Mouse (Mus musculus) limb, embryonic 15.5 days (tissue): ENCODE measurements around the gene Rhog. TPM values are rescaled to one million over a fixed set of nuclear protein-coding genes. Genes with fewer than 3 reads are reported as not detected.
A peak's percentile ranks its signal among the peaks of the same experiment; 100 is the strongest.

Experiments
- ATAC-seq: fragments of 200-750 bp; cut with Nextera tagmentation; 2 replicates; pipeline ENCODE4 v1.8.0; 2017; ENCODE audit warnings: low read depth, moderate TSS enrichment; ENCODE audit not compliant: insufficient number of reproducible peaks, low FRiP score, low TSS enrichment
- H3K27ac ChIP-seq: fragments of 300-500 bp; sonication (generic); 2 replicates; pipeline ENCODE4 v1.5.1; 2015; ENCODE audit warnings: moderate library complexity, mild to moderate bottlenecking, inconsistent platforms
- H3K27me3 ChIP-seq: fragments of 300-500 bp; sonication (generic); 2 replicates; pipeline ENCODE4 v1.6.1; 2015; ENCODE audit warnings: inconsistent platforms
- H3K36me3 ChIP-seq: fragments of 300-500 bp; sonication (generic); 2 replicates; pipeline ENCODE4 v1.6.1; 2015; ENCODE audit warnings: inconsistent platforms
- H3K4me1 ChIP-seq: fragments of 300-500 bp; sonication (generic); 2 replicates; pipeline ENCODE4 v1.6.1; 2015; ENCODE audit warnings: inconsistent platforms
- H3K4me2 ChIP-seq: fragments of 300-500 bp; sonication (generic); 2 replicates; pipeline ENCODE4 v1.6.1; 2015; ENCODE audit warnings: mild to moderate bottlenecking, inconsistent platforms
- H3K4me3 ChIP-seq: fragments of 300-500 bp; sonication (generic); 2 replicates; pipeline ENCODE4 v1.5.1; 2015; ENCODE audit warnings: mild to moderate bottlenecking, inconsistent platforms
- H3K9ac ChIP-seq: fragments of 300-500 bp; sonication (generic); 2 replicates; pipeline ENCODE4 v1.6.1; 2015; ENCODE audit warnings: inconsistent platforms
- H3K9me3 ChIP-seq: fragments of 300-500 bp; sonication (generic); 2 replicates; pipeline ENCODE4 v1.6.1; 2016; ENCODE audit warnings: inconsistent platforms
- WGBS: fragments of 180-500 bp; shearing (Covaris S2); methylation state at CpG from one replicate; pipeline ENCODE4 v1.1.7; 2015; 5-methylcytosine and 5-hydroxymethylcytosine counted together
- polyA plus RNA-seq: library from polyadenylated mRNA; unstranded; fragments of >200 nt; fragmentation: Nextera tagmentation; extraction: Ambion mirVana; gene quantifications from 2 replicates; pipeline ENCODE4 v1.2.1, GENCODE M21; 2015

The Rhog gene
- 65.2 and 76.2 TPM in 2 replicates for polyA plus RNA-seq

DNA sequence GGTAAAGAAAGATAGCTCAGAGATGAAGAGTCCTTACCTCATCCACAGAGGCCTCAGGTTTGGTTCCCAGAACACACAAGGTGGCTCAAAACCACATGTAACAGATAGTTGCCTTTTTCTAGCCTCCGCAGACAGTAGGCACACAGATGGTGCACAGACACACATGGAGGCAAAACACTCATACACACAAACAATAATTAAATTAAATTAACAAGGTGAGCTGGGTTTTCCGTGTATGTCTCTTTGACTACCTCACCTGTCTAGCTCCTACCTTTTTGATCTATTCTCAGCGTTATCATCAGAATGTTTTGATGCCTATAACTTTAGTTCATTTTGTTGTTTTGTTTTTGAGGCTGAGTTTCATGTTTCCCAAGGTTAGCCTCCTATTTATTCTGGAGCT lies at the start of gene Rhog:
Gene Rhog (minus strand): TSS at position 101 of the 400 bp plus-strand sequence.
- Histone ChIP-seq H3K36me3 (no peaks in the 10 kb centered on the region), H3K4me1 (peaks cover 5% of the 10 kb centered on the region), H3K27ac (no peak within 1 kb of the TSS), H3K4me2 (no peak within 1 kb of the TSS), H3K9me3 (no peaks in the 10 kb centered on the region), H3K27me3 (no peaks in the 10 kb centered on the region), H3K9ac (no peak within 1 kb of the TSS), H3K4me3 (no peak within 1 kb of the TSS)
- ATAC-seq = no peak
- 75% methylated on average over 3 of the region's 3 CpGs for WGBS

DNA sequence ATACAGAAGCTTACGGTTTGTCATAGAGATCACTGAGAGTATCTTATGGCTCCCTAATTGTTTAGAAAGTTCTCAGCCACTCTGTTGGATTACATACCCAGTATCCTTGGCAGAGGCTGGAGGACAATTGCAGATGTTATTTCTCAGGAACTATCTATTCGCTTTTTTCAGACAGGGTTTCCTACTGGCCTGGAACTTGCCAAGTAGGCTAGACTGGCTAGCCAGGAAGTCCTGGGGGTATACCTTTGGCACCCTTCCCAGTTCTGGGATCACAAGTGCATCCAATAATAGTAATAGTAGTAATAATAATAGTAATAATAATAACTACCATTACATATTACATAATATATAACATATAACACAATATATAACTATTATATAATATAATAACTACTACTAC lies 49.7 kb upstream of the Rhog start:
- H3K27me3 ChIP-seq = no peaks in the 10 kb centered on the region
- no peak overlapping the region for H3K27ac ChIP-seq
- H3K9ac ChIP-seq = no peak overlapping the region
- no peaks in the 10 kb centered on the region for H3K9me3 ChIP-seq
- WGBS = 80% methylated on average over 2 of the region's 2 CpGs
- H3K36me3 ChIP-seq = no peaks in the 10 kb centered on the region
- H3K4me1 ChIP-seq = no peaks in the 10 kb centered on the region
- ATAC-seq = no peak
- H3K4me3 ChIP-seq = no peak overlapping the region
- no peak overlapping the region for H3K4me2 ChIP-seq

DNA sequence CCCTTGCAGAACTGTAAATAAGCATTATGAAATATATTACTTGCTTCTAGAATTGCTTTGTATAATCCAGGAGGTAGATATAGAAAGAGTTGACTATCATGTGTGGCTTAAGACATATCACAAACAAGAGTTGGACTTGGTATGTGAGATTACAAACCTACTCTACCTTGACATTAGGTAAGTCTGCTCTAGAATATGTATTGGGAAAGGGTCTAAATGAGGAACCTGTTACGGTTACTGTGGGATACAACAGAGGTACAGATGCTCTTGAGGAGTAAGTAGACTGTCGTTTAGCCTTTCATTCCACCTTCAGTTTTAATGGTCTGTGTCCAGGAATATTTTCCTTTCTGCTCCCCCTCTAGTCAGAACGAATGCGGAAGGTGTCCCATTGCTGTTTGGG lies 46.6 kb upstream of the Rhog start:
- WGBS = 93% methylated on average over 4 of the region's 4 CpGs
- Histone ChIP-seq H3K9ac (no peak overlapping the region), H3K27ac (no peak overlapping the region), H3K4me2 (no peak overlapping the region), H3K36me3 (no peaks in the 10 kb centered on the region), H3K27me3 (no peaks in the 10 kb centered on the region), H3K4me1 (no peaks in the 10 kb centered on the region), H3K9me3 (no peaks in the 10 kb centered on the region), H3K4me3 (no peak overlapping the region)
- ATAC-seq = no peak

DNA sequence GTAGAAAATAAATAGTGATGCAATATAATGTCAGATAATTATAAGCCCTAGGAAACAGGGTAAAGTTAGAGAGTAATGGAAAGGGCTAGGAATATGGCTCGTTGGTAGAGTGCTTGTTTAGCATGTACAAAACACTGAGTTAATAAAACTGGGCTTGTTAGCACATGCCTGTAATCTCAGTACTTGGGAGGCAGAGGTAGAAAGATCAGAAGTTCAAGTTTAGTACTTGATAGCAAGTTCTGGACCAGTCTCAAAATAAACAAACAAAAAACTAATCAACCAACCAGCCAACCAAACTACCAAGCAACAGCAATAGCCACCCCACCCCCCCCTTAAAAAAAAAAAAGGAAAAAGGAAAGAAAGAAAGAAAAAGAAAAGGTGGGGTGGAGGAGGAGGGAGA lies 44.9 kb upstream of the Rhog start:
- 54% methylated on average over 1 of the region's 1 CpGs for WGBS
- Histone ChIP-seq H3K9ac (no peak overlapping the region), H3K4me3 (no peak overlapping the region), H3K4me2 (no peak overlapping the region), H3K27me3 (no peaks in the 10 kb centered on the region), H3K36me3 (no peaks in the 10 kb centered on the region), H3K4me1 (no peaks in the 10 kb centered on the region), H3K9me3 (no peaks in the 10 kb centered on the region), H3K27ac (no peak overlapping the region)
- ATAC-seq = no peak

DNA sequence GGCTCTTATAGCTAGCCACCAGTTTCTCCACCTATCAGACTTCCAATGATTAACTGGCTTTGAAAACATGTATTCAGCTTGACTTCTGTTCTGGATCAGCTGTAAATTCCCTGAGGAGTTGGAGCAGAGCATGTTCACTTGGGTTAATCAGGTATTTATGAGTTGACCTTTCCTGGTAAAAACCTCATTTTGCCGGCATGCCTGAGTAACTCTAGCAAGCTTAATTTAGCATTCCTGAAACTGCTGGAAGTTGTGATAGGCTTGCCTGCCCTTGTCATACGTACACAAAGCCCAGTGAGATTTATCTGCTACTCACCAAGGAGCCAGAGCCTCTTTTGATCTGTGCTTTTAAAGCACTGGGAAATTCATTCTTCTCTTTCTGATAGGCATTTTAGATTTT lies 37.4 kb upstream of the Rhog start:
- H3K9me3 ChIP-seq = no peaks in the 10 kb centered on the region
- 10% methylated on average over 2 of the region's 2 CpGs for WGBS
- H3K4me1 ChIP-seq = no peaks in the 10 kb centered on the region
- H3K4me2 ChIP-seq = no peak overlapping the region
- no peak overlapping the region for H3K27ac ChIP-seq
- H3K9ac ChIP-seq = no peak overlapping the region
- no peaks in the 10 kb centered on the region for H3K27me3 ChIP-seq
- H3K36me3 ChIP-seq = no peaks in the 10 kb centered on the region
- H3K4me3 ChIP-seq = no peak overlapping the region
- no peak for ATAC-seq

DNA sequence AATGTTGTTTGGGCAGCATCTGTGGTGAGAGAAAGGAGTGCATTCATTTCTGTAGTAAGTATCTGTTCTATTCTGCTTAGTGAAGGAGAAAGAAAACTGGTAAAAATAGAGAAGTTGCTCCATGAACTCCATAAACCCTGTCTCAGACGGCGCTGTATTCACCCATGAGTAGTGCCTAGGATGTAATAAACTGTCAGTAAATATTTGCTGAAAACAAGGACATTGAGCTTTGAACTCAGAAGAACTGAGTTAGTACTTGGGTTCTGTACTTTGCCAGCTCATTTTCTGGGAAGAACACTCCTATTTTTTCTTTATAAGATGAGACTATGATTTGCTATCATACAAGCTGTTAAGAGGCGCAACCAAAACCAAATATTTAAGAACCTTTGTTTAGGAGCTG lies 36.4 kb upstream of the Rhog start:
- Histone ChIP-seq H3K4me1 (no peaks in the 10 kb centered on the region), H3K9ac (no peak overlapping the region), H3K4me2 (no peak overlapping the region), H3K27me3 (no peaks in the 10 kb centered on the region), H3K9me3 (no peaks in the 10 kb centered on the region), H3K27ac (no peak overlapping the region), H3K36me3 (no peaks in the 10 kb centered on the region), H3K4me3 (no peak overlapping the region)
- no peak for ATAC-seq
- 69% methylated on average over 3 of the region's 3 CpGs for WGBS

DNA sequence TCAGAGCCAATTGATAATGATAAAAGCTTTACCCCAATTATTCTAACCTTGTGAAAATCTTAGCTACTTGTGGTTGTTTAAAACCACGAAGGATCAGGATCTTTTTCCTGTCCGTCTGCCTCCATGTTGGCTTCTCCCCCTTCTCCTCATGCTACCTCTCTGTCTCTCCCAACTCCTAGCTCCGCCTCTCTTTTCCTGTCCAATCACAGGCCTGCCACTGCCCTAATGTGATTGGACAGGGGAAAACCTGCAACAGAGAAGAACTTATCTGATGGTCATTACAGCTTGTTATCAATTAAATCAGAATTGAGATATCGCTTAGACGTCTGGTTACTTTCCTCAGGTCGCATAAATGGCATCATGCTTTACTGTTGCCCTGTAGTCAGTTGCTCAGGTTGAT lies 33.6 kb upstream of the Rhog start:
- Histone ChIP-seq H3K4me3 (no peak overlapping the region), H3K4me2 (no peak overlapping the region), H3K9me3 (no peaks in the 10 kb centered on the region), H3K9ac (no peak overlapping the region), H3K4me1 (no peaks in the 10 kb centered on the region), H3K36me3 (no peaks in the 10 kb centered on the region), H3K27me3 (no peaks in the 10 kb centered on the region), H3K27ac (no peak overlapping the region)
- no peak for ATAC-seq
- WGBS = 75% methylated on average over 6 of the region's 6 CpGs

DNA sequence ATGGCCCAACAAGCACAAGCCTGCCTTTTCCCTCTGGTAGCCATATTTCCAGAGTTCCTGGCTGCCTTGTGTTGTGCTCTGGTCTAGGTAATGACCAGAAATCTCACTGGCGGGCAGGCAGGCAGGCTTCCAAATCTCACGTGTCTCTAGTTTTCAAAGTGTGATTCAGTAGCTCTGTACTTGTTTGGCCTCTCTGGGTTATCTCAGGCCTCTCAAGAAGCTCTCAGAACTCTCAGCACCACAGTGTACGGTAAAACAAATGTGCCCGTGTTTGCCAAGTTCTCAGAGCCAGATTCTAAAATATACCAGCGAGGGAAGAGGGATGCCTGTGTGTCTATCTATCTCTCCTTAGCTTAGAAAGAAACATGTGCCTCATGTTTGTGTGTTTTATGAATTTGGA lies 26.4 kb upstream of the Rhog start:
- H3K27me3 ChIP-seq = no peaks in the 10 kb centered on the region
- H3K4me2 ChIP-seq = no peak overlapping the region
- H3K9me3 ChIP-seq = no peaks in the 10 kb centered on the region
- no peak overlapping the region for H3K9ac ChIP-seq
- H3K27ac ChIP-seq = no peak overlapping the region
- no peak overlapping the region for H3K4me3 ChIP-seq
- H3K4me1 ChIP-seq = no peaks in the 10 kb centered on the region
- ATAC-seq = no peak
- WGBS = 79% methylated on average over 5 of the region's 5 CpGs
- H3K36me3 ChIP-seq = no peaks in the 10 kb centered on the region

DNA sequence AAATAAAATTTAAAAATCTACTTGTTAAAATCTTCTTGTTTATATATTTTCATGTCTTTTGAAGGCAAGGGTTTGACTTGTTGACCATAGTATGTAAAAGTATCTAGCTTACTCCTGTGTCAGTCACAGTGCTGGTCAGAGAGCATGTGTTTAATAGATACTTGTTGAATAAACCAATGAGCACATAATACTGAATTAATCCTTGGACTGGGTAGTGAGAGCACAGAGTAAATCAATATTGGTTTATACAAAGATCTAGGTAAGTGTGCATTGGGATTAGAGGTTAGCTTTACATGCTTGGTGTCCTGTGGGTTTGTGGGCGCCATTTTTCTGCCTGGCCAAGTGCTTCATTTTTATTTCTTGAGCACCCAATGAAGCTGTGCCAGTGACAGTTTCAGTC lies 25.5 kb upstream of the Rhog start:
- Histone ChIP-seq H3K9me3 (no peaks in the 10 kb centered on the region), H3K27me3 (no peaks in the 10 kb centered on the region), H3K9ac (no peak overlapping the region), H3K4me2 (no peak overlapping the region), H3K4me1 (no peaks in the 10 kb centered on the region), H3K27ac (no peak overlapping the region), H3K36me3 (no peaks in the 10 kb centered on the region), H3K4me3 (no peak overlapping the region)
- WGBS = 88% methylated on average over 1 of the region's 1 CpGs
- no peak for ATAC-seq

DNA sequence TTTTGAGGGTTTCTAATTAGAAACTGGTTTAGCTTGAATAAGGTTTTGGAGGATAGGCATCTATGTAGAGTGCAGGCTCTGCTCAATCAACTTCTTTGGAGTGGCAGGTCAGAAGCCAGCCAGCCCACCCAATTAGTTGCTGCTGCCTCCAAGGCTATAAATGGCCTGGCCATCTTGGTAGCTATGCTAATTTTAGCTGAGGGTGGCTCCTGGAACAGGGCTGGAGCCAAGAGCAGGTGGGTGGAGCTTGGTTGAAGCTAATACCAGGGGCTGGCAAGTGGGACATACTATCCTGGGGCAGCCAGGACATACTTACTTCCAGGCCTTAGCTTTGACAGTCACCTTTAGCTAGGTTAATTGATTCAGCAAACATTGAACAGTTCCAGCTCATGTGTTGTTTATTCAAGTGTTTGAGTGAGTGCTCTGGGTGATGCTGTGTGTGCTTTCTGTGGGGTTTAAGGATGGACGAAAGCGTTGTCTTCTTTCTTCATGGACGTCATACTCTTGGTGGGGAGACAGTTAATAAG lies 16.6 kb upstream of the Rhog start:
- Histone ChIP-seq H3K9me3 (no peaks in the 10 kb centered on the region), H3K4me1 (peaks cover 13% of the 10 kb centered on the region), H3K36me3 (no peaks in the 10 kb centered on the region), H3K27me3 (no peaks in the 10 kb centered on the region), H3K27ac (no peak overlapping the region), H3K9ac (no peak overlapping the region), H3K4me2 (no peak overlapping the region), H3K4me3 (no peak overlapping the region)
- 86% methylated on average over 3 of the region's 3 CpGs for WGBS
- ATAC-seq = no peak

DNA sequence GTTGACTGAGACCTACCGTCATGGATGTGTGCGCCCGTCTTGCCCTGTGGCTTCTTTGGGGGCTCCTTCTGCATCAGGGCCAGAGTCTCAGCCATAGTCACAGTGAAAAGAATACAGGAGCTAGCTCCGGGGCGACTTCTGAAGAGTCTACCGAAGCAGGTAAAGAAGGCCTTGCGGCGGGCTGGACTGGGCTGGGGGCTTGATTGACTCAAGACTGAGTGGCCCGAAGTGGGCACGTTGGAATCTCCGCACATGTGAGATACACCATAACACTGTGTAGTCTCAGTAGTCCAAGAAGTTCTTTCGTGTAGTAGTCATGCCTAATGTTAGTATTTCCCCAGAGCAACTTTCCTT lies 12.5 kb upstream of the Rhog start:
- 5% methylated on average over 12 of the region's 12 CpGs for WGBS

DNA sequence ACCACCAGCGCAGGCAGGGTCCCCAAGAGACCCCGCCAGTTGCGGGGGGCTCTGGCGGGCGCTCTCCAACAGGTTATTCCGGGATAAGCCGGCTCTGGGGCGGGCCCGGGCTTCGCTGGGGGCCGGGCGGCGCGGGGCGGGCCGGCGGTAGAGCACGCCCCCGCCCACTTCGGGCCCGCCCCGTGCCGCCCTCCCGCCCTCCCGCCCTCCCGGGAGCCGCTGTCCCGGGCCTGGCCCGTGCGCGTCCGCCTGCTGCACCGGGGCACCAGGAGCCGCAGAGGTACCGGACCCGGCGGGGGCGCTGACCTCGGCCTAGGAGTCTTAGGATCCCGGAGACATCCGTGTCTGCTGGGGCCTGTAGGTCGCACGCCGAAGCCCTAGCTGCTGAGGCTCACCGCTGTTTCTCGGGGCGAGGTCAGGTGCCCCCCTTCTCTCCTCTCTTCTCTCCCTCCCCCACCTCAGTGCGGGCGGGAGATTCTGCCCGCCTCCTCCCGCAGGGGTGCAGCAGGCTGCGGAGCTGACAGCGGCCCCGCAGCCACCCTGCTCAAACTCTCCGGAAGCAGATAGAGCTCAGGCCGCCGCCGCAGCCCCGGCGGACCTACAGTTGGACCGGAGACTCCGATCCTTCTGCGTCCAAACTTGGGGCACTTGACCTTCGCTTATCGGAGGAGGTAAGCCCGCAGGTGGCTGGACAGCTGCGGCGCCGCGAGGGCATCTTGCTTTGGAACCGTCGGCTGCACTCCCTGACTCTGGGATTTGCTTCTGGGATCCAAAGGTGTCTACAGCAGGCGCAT lies 11.9 kb upstream of the Rhog start, which contains the start of gene Stim1:
Gene Stim1 (plus strand): TSS at position 206 of the 794 bp plus-strand sequence.
- peak within 1 kb of the TSS; percentile 78 for H3K27ac ChIP-seq
- H3K27me3 ChIP-seq = no peaks in the 10 kb centered on the region
- peaks cover 17% of the 10 kb centered on the region for H3K4me1 ChIP-seq
- peak within 1 kb of the TSS; percentile 82 for H3K4me2 ChIP-seq
- H3K9ac ChIP-seq = peak within 1 kb of the TSS; percentile 63
- ATAC-seq = peak; percentile 85
- peak within 1 kb of the TSS; percentile 86 for H3K4me3 ChIP-seq
- H3K36me3 ChIP-seq = no peaks in the 10 kb centered on the region
- no peaks in the 10 kb centered on the region for H3K9me3 ChIP-seq
- WGBS = 0% methylated on average over 53 of the region's 73 CpGs

More for the DNA sequence above, 12.5 kb upstream of the Rhog start:
- Histone ChIP-seq H3K9me3 (no peaks in the 10 kb centered on the region), H3K4me1 (peaks cover 17% of the 10 kb centered on the region), H3K36me3 (no peaks in the 10 kb centered on the region), H3K4me2 (peak overlapping the region; percentile 82), H3K27ac (peak overlapping the region; percentile 27; the same call in 1 of the 2 replicates), H3K4me3 (peak overlapping the region; percentile 86), H3K27me3 (no peaks in the 10 kb centered on the region), H3K9ac (peak overlapping the region; percentile 63)
- no peak for ATAC-seq
